8 mouse cellular contexts compared by ENCODE assay signal in genomic region chr10:128548947-128549681, GRCm38 (mm10). TPM values are rescaled to one million over a fixed set of nuclear protein-coding genes. Genes with fewer than 3 reads are reported as not detected.
DNase-seq lines count a peak whose midpoint lies in the region; ATAC-seq lines count a peak whose summit lies in the region.

TSS of gene Rpl41 (minus strand) at chr10:128549305.

- peak within 1 kb of the TSS; percentile 86 for H3K4me3 ChIP-seq in hindbrain, embryonic 10.5 days

- H3K27me3 ChIP-seq in hindbrain, embryonic 10.5 days (ENCODE audit: insufficient read depth, poor library complexity, severe bottlenecking): no peaks in the 10 kb centered on the region

- H3K4me1 ChIP-seq in hindbrain, embryonic 10.5 days (replicated peaks): peaks cover 21% of the 10 kb centered on the region

- WGBS in hindbrain, embryonic 10.5 days: under 1% methylated on average over 31 of the region's 31 CpGs

- no peaks in the 10 kb centered on the region for H3K9me3 ChIP-seq in hindbrain, embryonic 10.5 days

- ATAC-seq in frontal cortex, adult (ENCODE audit: low TSS enrichment): peak; percentile 80

- peak within 1 kb of the TSS; percentile 95 for H3K27ac ChIP-seq in hindbrain, embryonic 10.5 days

- peaks cover 20% of the 10 kb centered on the region for H3K36me3 ChIP-seq in hindbrain, embryonic 10.5 days

- DNase-seq in MN1 (ENCODE audit: low spot score): peak; percentile 100
- DNase-seq in cerebellum, adult 9-10 months: peak; percentile 98
- peak; percentile 94 for DNase-seq in hindbrain, embryonic 10.5 days (ENCODE audit: low spot score)
- peak; percentile 88 to 90 for DNase-seq in layer of hippocampus, postnatal 10 days (ENCODE audit: low spot score in 2 of 2)
- peak; percentile 97 for DNase-seq in lung, postnatal 10 days
- peak; percentile 89 for DNase-seq in ovary, postnatal 36 days (ENCODE audit: low spot score)
- peak; percentile 92 for DNase-seq in thymus, postnatal 25 days

RNA-seq across cellular contexts. Expression of gene Rpl41, which starts in this region (rescaled TPM):
- 2,868 and 3,332 TPM in 2 replicates for polyA plus RNA-seq in hindbrain, embryonic 10.5 days (2016; fragmentation: Nextera tagmentation; extraction: Ambion mirVana)
- 1,000 to 10,000 TPM; 2,468 to 2,532 TPM for total RNA-seq in layer of hippocampus, postnatal 10 days (2021)

Comparison
In these comparisons a context has a peak if more than half of its experiments do, and no peak if none do; other contexts are left out.
1. Peak in every context shown above with its lines: DNase-seq, ATAC-seq, H3K4me3 ChIP-seq and H3K27ac ChIP-seq.